ENCODE assay signal across 9 mouse cellular contexts in genomic region chr7:19589917-19590316, GRCm38 (mm10). TPM values are rescaled to one million over a fixed set of nuclear protein-coding genes. Genes with fewer than 3 reads are reported as not detected.
DNase-seq lines count a peak whose midpoint lies in the region; ATAC-seq and TF ChIP-seq lines count a peak whose summit lies in the region.
"Had no signal": no experiment of that assay in that cellular context is flagged by ENCODE, and none has a peak within 500 bp of the region (broad histone marks: within the 10 kb centered on the region; RNA-seq: fewer than 3 reads in every experiment).

No protein-coding gene starts in this region.

- no peak overlapping the region for H3K4me2 ChIP-seq in forebrain, embryonic 14.5 days (ENCODE audit: low read length)
- no peak overlapping the region for H3K4me2 ChIP-seq in hindbrain, embryonic 13.5 days
- no peak overlapping the region for H3K4me2 ChIP-seq in lung, postnatal 0 days (replicated peaks; ENCODE audit: low read depth, low read length)

- no peak overlapping the region for H3K9ac ChIP-seq in forebrain, embryonic 14.5 days (ENCODE audit: low read length)
- H3K9ac ChIP-seq in hindbrain, embryonic 13.5 days: no peak overlapping the region
- H3K9ac ChIP-seq in lung, postnatal 0 days (replicated peaks; ENCODE audit: low read depth): no peak overlapping the region

- no peaks in the 10 kb centered on the region for H3K27me3 ChIP-seq in forebrain, embryonic 14.5 days (replicated peaks; ENCODE audit: control insufficient read depth, insufficient read depth, low read length)
- no peaks in the 10 kb centered on the region for H3K27me3 ChIP-seq in hindbrain, embryonic 13.5 days
- no peaks in the 10 kb centered on the region for H3K27me3 ChIP-seq in lung, postnatal 0 days (replicated peaks; ENCODE audit: insufficient read depth, low read length)
- H3K27me3 ChIP-seq: megakaryocyte, embryonic 14.5 days had no signal

- H3K4me1 ChIP-seq in forebrain, embryonic 14.5 days (ENCODE audit: control insufficient read depth, insufficient read depth, low read length): no peaks in the 10 kb centered on the region
- H3K4me1 ChIP-seq in hindbrain, embryonic 13.5 days (replicated peaks): no peaks in the 10 kb centered on the region
- no peaks in the 10 kb centered on the region for H3K4me1 ChIP-seq in lung, postnatal 0 days (ENCODE audit: insufficient read depth, low read depth, low read length)

- peak; percentile 84 for DNase-seq in NIH3T3 (ENCODE audit: low read depth)
- peak; percentile 88 for DNase-seq in forebrain, embryonic 14.5 days (ENCODE audit: low spot score)
- DNase-seq in layer of hippocampus, adult 9-11 months: peak; percentile 84
- DNase-seq in lung, postnatal 0 days (ENCODE audit: low spot score): peak; percentile 93
- peak; percentile 83 for DNase-seq in retina, postnatal 7 days (ENCODE audit: low read depth, low spot score)
- DNase-seq in thymus, postnatal 4 days: peak; percentile 85

- no peaks in the 10 kb centered on the region for H3K9me3 ChIP-seq in forebrain, embryonic 14.5 days (replicated peaks; ENCODE audit: control insufficient read depth, low read length)
- no peaks in the 10 kb centered on the region for H3K9me3 ChIP-seq in hindbrain, embryonic 13.5 days
- no peaks in the 10 kb centered on the region for H3K9me3 ChIP-seq in lung, postnatal 0 days (ENCODE audit: low read length)
- H3K9me3 ChIP-seq: megakaryocyte, embryonic 14.5 days had no signal

- H3K27ac ChIP-seq in forebrain, embryonic 14.5 days (ENCODE audit: low read depth, low read length): no peak overlapping the region
- H3K27ac ChIP-seq in hindbrain, embryonic 13.5 days: peak overlapping the region; percentile 27; the same call in 1 of the 2 replicates
- no peak overlapping the region for H3K27ac ChIP-seq in lung, postnatal 0 days (ENCODE audit: low read length)

- peak; percentile 94 for TF ChIP-seq CTCF in lung, postnatal 0 days (IDR thresholded peaks at IDR 0.05)

- no peak for TF ChIP-seq EP300 in lung, postnatal 0 days (IDR thresholded peaks at IDR 0.05)

- H3K4me3 ChIP-seq in forebrain, embryonic 14.5 days (ENCODE audit: low read depth, low read length): no peak overlapping the region
- H3K4me3 ChIP-seq in hindbrain, embryonic 13.5 days: no peak overlapping the region
- no peak overlapping the region for H3K4me3 ChIP-seq in lung, postnatal 0 days (ENCODE audit: low read depth, low read length)
- H3K4me3 ChIP-seq: megakaryocyte, embryonic 14.5 days had no signal

- H3K36me3 ChIP-seq in forebrain, embryonic 14.5 days (ENCODE audit: control insufficient read depth, insufficient read depth, low read length): peaks cover 98% of the 10 kb centered on the region
- H3K36me3 ChIP-seq in hindbrain, embryonic 13.5 days: peaks cover 98% of the 10 kb centered on the region
- H3K36me3 ChIP-seq in lung, postnatal 0 days (ENCODE audit: insufficient read depth, low read length): peaks cover 34% of the 10 kb centered on the region

- 54% methylated on average over 3 of the region's 3 CpGs for WGBS in forebrain, embryonic 14.5 days
- WGBS in hindbrain, embryonic 13.5 days: 57% methylated on average over 3 of the region's 3 CpGs
- WGBS in lung, postnatal 0 days: 55% methylated on average over 3 of the region's 3 CpGs

- peak; percentile 77 for ATAC-seq in cerebellum, adult (ENCODE audit: insufficient number of reproducible peaks, low FRiP score, low TSS enrichment)
- ATAC-seq in forebrain, embryonic 14.5 days: peak; percentile 58
- ATAC-seq in hindbrain, embryonic 13.5 days (ENCODE audit: low FRiP score): peak; percentile 63; the same call in 1 of the 2 replicates
- ATAC-seq in lung, postnatal 0 days: peak; percentile 77

RNA-seq across cellular contexts. Expression of gene Gemin7, which starts 12.5 kb away (rescaled TPM):
- 134 and 146 TPM in 2 replicates for polyA plus RNA-seq in forebrain, embryonic 14.5 days (2014; fragmentation: Nextera tagmentation; extraction: Ambion mirVana)
- 139 and 144 TPM in 2 replicates for polyA plus RNA-seq in hindbrain, embryonic 13.5 days (2015; fragmentation: Nextera tagmentation; extraction: Ambion mirVana)
- polyA plus RNA-seq in lung, postnatal 0 days (2015; fragmentation: Nextera tagmentation; extraction: Ambion mirVana): 161 and 163 TPM in 2 replicates

RNA-seq across cellular contexts. Expression of gene Zfp296, which starts 12.8 kb away (rescaled TPM):
- 0.15 TPM in 1 of 2 replicates, not detected in the other for polyA plus RNA-seq in forebrain, embryonic 14.5 days (2014; fragmentation: Nextera tagmentation; extraction: Ambion mirVana)
- polyA plus RNA-seq in hindbrain, embryonic 13.5 days (2015; fragmentation: Nextera tagmentation; extraction: Ambion mirVana): 0.17 and 0.22 TPM in 2 replicates
- polyA plus RNA-seq in lung, postnatal 0 days (2015; fragmentation: Nextera tagmentation; extraction: Ambion mirVana): 0.76 and 0.88 TPM in 2 replicates

RNA-seq across cellular contexts. Expression of gene Clasrp, which starts 14.4 kb away (rescaled TPM):
- 27.1 and 40.1 TPM in 2 replicates for polyA plus RNA-seq in forebrain, embryonic 14.5 days (2014; fragmentation: Nextera tagmentation; extraction: Ambion mirVana)
- 54.2 and 60.5 TPM in 2 replicates for polyA plus RNA-seq in hindbrain, embryonic 13.5 days (2015; fragmentation: Nextera tagmentation; extraction: Ambion mirVana)
- polyA plus RNA-seq in lung, postnatal 0 days (2015; fragmentation: Nextera tagmentation; extraction: Ambion mirVana): 22.6 and 23.8 TPM in 2 replicates

RNA-seq across cellular contexts. Expression of gene Ppp1r37, which starts 27.0 kb away (rescaled TPM):
- 12.6 and 13.5 TPM in 2 replicates for polyA plus RNA-seq in forebrain, embryonic 14.5 days (2014; fragmentation: Nextera tagmentation; extraction: Ambion mirVana)
- polyA plus RNA-seq in hindbrain, embryonic 13.5 days (2015; fragmentation: Nextera tagmentation; extraction: Ambion mirVana): 32.1 and 32.7 TPM in 2 replicates
- polyA plus RNA-seq in lung, postnatal 0 days (2015; fragmentation: Nextera tagmentation; extraction: Ambion mirVana): 19.1 and 20.3 TPM in 2 replicates

RNA-seq across cellular contexts. Expression of gene Relb, which starts 39.3 kb away (rescaled TPM):
- polyA plus RNA-seq in forebrain, embryonic 14.5 days (2014; fragmentation: Nextera tagmentation; extraction: Ambion mirVana): 2.8 and 3.0 TPM in 2 replicates
- polyA plus RNA-seq in hindbrain, embryonic 13.5 days (2015; fragmentation: Nextera tagmentation; extraction: Ambion mirVana): 4.9 and 5.4 TPM in 2 replicates
- polyA plus RNA-seq in lung, postnatal 0 days (2015; fragmentation: Nextera tagmentation; extraction: Ambion mirVana): 15.6 and 29.8 TPM in 2 replicates
